In genomic region chr1:164184142-164184870, GRCm38 (mm10) we compare ENCODE assay signal across 7 mouse cellular contexts. TPM values are rescaled to one million over a fixed set of nuclear protein-coding genes. Genes with fewer than 3 reads are reported as not detected.
DNase-seq lines count a peak whose midpoint lies in the region; ATAC-seq lines count a peak whose summit lies in the region.

No protein-coding gene starts in this region.

- H3K79me2 ChIP-seq in macrophage (ENCODE audit: inconsistent target): no peaks in the 10 kb centered on the region

- H3K9ac ChIP-seq in forebrain, embryonic 14.5 days (ENCODE audit: low read length): no peak overlapping the region
- H3K9ac ChIP-seq in hindbrain, embryonic 12.5 days: no peak overlapping the region; the same call in 1 of the 2 replicates

- peak; percentile 91 for ATAC-seq in forebrain, embryonic 14.5 days
- ATAC-seq in hindbrain, embryonic 12.5 days (ENCODE audit: low FRiP score): peak; percentile 67

- peak overlapping the region; percentile 29 for H3K4me2 ChIP-seq in forebrain, embryonic 14.5 days (ENCODE audit: low read length)
- H3K4me2 ChIP-seq in hindbrain, embryonic 12.5 days (replicated peaks): peak overlapping the region; percentile 39

- no peaks in the 10 kb centered on the region for H3K36me3 ChIP-seq in forebrain, embryonic 14.5 days (ENCODE audit: control insufficient read depth, insufficient read depth, low read length)
- H3K36me3 ChIP-seq in hindbrain, embryonic 12.5 days: no peaks in the 10 kb centered on the region
- H3K36me3 ChIP-seq in macrophage (ENCODE audit: inconsistent target): no peaks in the 10 kb centered on the region

- WGBS in forebrain, embryonic 14.5 days: 45% methylated on average over 16 of the region's 16 CpGs
- 46% methylated on average over 16 of the region's 16 CpGs for whole genome bisulfite sequencing in hindbrain, embryonic 12.5 days
- 39% methylated on average over 16 of the region's 16 CpGs for WGBS in macrophage (ENCODE audit: missing documents)

- H3K4me3 ChIP-seq in forebrain, embryonic 14.5 days (ENCODE audit: low read depth, low read length): no peak overlapping the region
- peak overlapping the region; percentile 18; the same call in 1 of the 2 replicates for H3K4me3 ChIP-seq in hindbrain, embryonic 12.5 days
- peak overlapping the region; percentile 14; the same call in 1 of the 2 replicates for H3K4me3 ChIP-seq in macrophage (ENCODE audit: inconsistent target)

- H3K9me3 ChIP-seq in forebrain, embryonic 14.5 days (replicated peaks; ENCODE audit: control insufficient read depth, low read length): no peaks in the 10 kb centered on the region
- H3K9me3 ChIP-seq in hindbrain, embryonic 12.5 days (replicated peaks): no peaks in the 10 kb centered on the region

- no peak overlapping the region for H3K27ac ChIP-seq in forebrain, embryonic 14.5 days (ENCODE audit: low read depth, low read length)
- H3K27ac ChIP-seq in hindbrain, embryonic 12.5 days: no peak overlapping the region
- no peak overlapping the region for H3K27ac ChIP-seq in macrophage

- DNase-seq in NIH3T3 (ENCODE audit: low read depth): peak; percentile 86
- peak; percentile 62 for DNase-seq in c-Kit-positive CD71-positive TER-119-positive erythroid progenitor cells, embryonic 14.5 days (ENCODE audit: low spot score)
- peak; percentile 89 for DNase-seq in forebrain, embryonic 14.5 days (ENCODE audit: low spot score)
- DNase-seq in layer of hippocampus, postnatal 14 days (ENCODE audit: low spot score in 2 of 2): peak; percentile 55 to 79
- DNase-seq in right cerebral cortex, postnatal 14 days: peak; percentile 63

- no peaks in the 10 kb centered on the region for H3K4me1 ChIP-seq in forebrain, embryonic 14.5 days (ENCODE audit: control insufficient read depth, insufficient read depth, low read length)
- peaks cover 2% of the 10 kb centered on the region; the same call in 1 of the 2 replicates for H3K4me1 ChIP-seq in hindbrain, embryonic 12.5 days

- H3K27me3 ChIP-seq in forebrain, embryonic 14.5 days (replicated peaks; ENCODE audit: control insufficient read depth, insufficient read depth, low read length): no peaks in the 10 kb centered on the region
- H3K27me3 ChIP-seq in hindbrain, embryonic 12.5 days: no peaks in the 10 kb centered on the region

RNA-seq across cellular contexts. Expression of gene F5, which starts 32.7 kb away (rescaled TPM):
- polyA plus RNA-seq in forebrain, embryonic 14.5 days (2014; fragmentation: Nextera tagmentation; extraction: Ambion mirVana): 0.17 and 0.20 TPM in 2 replicates
- 0.17 and 0.34 TPM in 2 replicates for polyA plus RNA-seq in hindbrain, embryonic 12.5 days (2016; fragmentation: Nextera tagmentation; extraction: Ambion mirVana)
- 1 to 10 TPM in 1 of 2 experiments, under 1 TPM in 1; 0.55 to 4.6 TPM for total RNA-seq in layer of hippocampus, postnatal 14 days (2021)
- total RNA-seq in macrophage (2018; cell fraction: chromatin; rRNA removed): 1 to 10 TPM in 2 of 26 experiments, under 1 TPM in 18, not detected in 6; 0.07 to 1.5 (median 0.27) TPM
- under 1 TPM; 0.03 to 0.49 (median 0.17) TPM for total RNA-seq in macrophage (2018; cell fraction: cytosol; rRNA removed)
- total RNA-seq in macrophage (2018; cell fraction: nucleus; rRNA removed): 1 to 10 TPM in 2 of 26 experiments, under 1 TPM in 23, not detected in 1; 0.10 to 1.0 (median 0.38) TPM
- 0.12 to 0.55 TPM (median 0.23 TPM) in 3 replicates for polyA plus RNA-seq in macrophage (2018)
